Mouse (Mus musculus): ENCODE measurements around the gene Cycs. TPM values are rescaled to one million over a fixed set of nuclear protein-coding genes. Genes with fewer than 3 reads are reported as not detected.

Cycs gene
- total RNA-seq, 2 experiments from 2014 or later, result 45.1 to 48.0 TPM

DNA sequence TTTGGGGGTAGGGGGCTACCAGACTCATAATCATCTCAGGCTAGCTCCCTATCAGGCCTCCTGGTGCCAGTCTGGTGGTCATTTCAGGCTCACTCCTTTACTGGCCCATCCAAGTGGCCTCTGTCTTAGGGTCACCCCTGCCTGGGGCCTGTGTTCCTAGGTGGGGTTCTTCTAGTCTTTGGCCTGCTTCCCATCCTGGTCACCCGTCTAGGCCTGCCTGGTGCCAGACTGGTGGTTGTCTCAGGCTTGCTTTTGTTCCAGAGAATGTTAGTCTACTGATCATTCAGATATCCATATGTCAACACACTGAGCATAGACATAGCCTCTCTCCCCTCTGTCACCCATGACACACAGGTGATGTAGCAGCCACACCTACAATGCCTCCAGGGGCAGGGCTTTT lies 26.7 kb downstream of the Cycs start:
- intact Hi-C loops (cut with DNase I), result loop anchor here (5.0 to 10.0 kb wide), 2 partner anchors 325 to 427 kb away; partner anchors contain the start of gene Mpp6
- no peak for DNase-seq (ENCODE audit: extremely low spot score in 1 of 2, low spot score in 2 of 2)
- TF ChIP-seq CTCF (IDR thresholded peaks at IDR 0.05), result no peak
- no peak overlapping the region for H3K4me3 ChIP-seq
- no peak overlapping the region for H3K27ac ChIP-seq

DNA sequence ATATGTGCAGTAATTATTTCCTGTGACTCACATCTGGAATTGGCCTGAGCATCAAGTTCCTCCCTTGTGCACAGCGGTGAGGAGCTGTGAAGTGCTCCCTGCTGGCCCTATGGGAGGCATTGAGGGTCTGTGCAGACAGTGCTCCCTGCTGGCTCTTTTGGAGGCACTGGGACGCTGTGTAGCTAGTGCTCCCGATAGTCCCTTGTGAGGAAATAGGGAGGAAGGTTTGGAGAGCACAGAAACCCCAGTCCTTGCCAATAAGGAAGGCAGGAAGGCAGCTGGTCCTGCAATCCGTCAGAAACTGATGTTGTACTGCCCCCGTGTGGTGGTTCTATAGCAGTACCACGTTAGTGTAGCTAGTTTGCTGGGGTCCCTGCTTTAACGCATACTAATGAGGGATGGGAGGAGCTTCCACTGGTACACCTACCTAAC lies 29.9 kb downstream of the Cycs start:
- Histone ChIP-seq H3K4me3 (no peak overlapping the region), H3K27ac (no peak overlapping the region)
- DNase-seq (ENCODE audit: extremely low spot score in 1 of 2, low spot score in 2 of 2), result peak; percentile 72 to 75
- peak; percentile 87 for TF ChIP-seq CTCF (IDR thresholded peaks at IDR 0.05)
- intact Hi-C loops (cut with DNase I), result loop anchor here (2.0 to 5.0 kb wide), 2 partner anchors 232 to 424 kb away; partner anchors contain the start of gene Mpp6

DNA sequence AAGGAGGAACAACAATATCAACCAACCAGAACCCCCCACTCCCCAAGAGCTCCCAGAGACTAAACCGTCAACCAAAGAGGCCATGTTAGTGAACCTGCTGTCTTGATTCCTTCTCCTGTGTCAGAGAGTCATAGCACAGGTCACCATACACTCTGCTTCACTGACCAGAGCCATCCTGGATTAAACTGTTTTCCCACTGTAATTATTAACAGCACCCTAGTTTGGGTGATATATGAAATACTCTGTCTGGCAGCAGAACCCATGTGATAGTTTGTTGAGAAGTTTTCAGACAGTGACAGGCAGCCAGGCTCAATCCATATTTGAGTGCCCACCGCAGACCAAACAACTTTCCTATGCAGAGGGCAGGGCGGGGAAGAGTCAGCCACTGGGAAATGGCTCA lies 31.0 kb downstream of the Cycs start:
- no peak for DNase-seq (ENCODE audit: extremely low spot score in 1 of 2, low spot score in 2 of 2)
- Histone ChIP-seq H3K27ac (no peak overlapping the region), H3K4me3 (no peak overlapping the region)
- no peak for TF ChIP-seq CTCF (IDR thresholded peaks at IDR 0.05)
- intact Hi-C loops (cut with DNase I), result loop anchor here (5.0 kb wide), 1 partner anchor 423 kb away; the partner anchor contains the start of gene Mpp6

DNA sequence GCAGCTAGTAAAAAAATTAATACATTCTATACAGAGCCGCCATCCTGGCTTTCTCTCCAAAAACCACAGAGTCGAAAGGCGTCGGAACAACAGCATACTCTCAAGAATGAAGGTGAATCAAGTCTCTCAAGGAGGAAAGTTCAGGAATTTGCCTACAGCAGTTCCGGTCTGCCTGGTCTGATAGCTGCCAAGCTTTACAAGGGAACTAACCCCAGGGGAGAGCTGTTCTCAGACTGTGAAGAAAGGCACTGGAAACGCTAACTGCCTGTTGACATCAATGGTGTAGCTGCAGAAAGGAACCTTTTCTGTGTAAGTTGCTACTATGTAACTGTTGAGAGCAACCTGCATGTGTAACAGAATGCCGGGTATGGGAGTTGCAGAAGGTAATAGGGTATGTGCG lies 34.4 kb downstream of the Cycs start:
- no peak for TF ChIP-seq CTCF (IDR thresholded peaks at IDR 0.05)
- no peak overlapping the region for H3K4me3 ChIP-seq
- DNase-seq (ENCODE audit: extremely low spot score in 1 of 2, low spot score in 2 of 2), result no peak
- intact Hi-C loops (cut with DNase I), result no loop called here
- H3K27ac ChIP-seq, result no peak overlapping the region

DNA sequence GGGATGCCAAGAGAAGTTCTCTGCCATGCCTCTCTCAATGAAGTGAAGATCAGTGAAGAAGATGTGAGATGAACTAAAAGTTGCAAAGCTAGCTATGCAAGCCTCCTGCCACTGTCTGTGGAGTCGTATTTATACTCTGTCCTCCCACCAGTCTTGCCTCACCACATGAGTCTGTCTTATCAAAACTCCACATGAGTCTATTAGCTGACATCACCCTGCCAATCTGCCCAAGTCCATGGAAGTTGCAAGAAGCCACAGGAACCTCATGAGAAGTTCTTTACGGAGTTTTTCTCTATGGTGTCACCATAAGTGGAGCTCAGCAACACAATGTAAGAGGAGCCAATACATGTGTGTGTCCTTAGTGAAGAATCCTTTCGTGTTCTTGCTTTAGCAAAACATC lies 35.3 kb downstream of the Cycs start:
- no peak overlapping the region for H3K4me3 ChIP-seq
- intact Hi-C loops (cut with DNase I), result no loop called here
- no peak for TF ChIP-seq CTCF (IDR thresholded peaks at IDR 0.05)

DNA sequence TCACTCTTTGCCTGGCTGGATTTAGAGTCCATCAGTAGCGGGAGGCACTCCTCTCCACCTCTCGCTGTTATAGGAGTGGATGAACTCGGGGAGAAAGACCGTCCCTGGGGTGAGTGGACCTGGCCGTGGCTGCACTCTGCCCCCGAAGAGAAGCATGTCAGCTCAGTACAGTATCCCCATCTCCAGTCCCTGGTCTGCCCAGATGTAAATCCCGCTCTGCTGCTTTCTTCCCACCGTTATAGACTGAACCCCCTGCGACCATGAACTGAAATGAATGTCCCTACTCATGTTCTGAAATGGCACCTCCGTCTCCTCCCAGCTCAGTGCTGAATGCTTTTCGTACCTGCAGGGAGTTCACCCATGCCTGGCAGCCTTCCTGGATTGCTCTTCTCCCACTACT lies 37.1 kb downstream of the Cycs start:
- DNase-seq (ENCODE audit: extremely low spot score in 1 of 2, low spot score in 2 of 2), result no peak
- Histone ChIP-seq H3K27ac (no peak overlapping the region), H3K4me3 (no peak overlapping the region)
- intact Hi-C loops (cut with DNase I), result loop anchor here (5.0 kb wide), 1 partner anchor 117 kb away; no protein-coding TSS in a partner anchor
- TF ChIP-seq CTCF (IDR thresholded peaks at IDR 0.05), result no peak

More for the DNA sequence above, 35.3 kb downstream of the Cycs start:
- DNase-seq (ENCODE audit: extremely low spot score in 1 of 2, low spot score in 2 of 2), result no peak
- H3K27ac ChIP-seq, result no peak overlapping the region

DNA sequence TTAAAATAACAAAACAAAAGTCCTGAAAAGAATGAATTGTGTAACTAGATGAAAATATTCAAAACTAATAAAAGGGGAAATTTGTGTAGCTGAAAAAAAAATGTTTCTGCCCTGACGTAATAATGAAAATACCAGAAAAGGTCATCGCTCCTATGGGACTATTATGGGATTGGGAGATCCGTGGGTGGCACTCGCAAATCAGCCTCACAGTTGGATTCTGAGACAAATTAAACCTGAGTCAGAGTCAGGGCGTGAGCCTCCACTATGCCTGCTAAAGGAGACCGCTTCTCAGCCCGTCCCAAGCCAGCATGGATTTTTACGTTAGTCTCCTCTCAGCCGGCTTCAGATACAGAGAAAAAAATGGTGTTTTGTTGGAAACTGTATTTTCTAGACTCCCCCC lies 38.9 kb downstream of the Cycs start:
- no peak overlapping the region for H3K4me3 ChIP-seq
- no peak for DNase-seq (ENCODE audit: extremely low spot score in 1 of 2, low spot score in 2 of 2)
- intact Hi-C loops (cut with DNase I), result loop anchor here (2.0 to 5.0 kb wide), 2 partner anchors 71 to 115 kb away; partner anchors contain the start of gene Osbpl3
- no peak for TF ChIP-seq CTCF (IDR thresholded peaks at IDR 0.05)
- no peak overlapping the region for H3K27ac ChIP-seq

DNA sequence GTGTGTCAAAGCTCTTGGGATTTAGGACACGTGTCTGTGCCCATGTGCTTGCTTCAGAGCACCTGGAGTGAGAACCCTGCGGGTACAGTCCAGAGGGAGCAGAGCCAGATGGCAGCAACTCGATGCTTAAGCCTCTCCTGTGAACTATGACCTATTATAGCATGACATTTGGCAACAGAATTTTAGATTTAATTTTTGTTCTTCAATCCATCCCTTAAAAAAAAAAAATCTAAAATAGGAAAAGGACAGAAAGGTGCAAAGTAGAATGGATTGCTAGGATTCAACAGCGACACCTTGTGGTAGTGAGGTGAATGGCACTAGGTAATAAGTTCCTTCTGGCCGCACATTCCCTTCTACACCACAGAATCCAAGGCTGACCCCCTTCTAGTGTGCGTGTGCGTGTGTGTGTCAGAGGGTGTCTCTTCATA lies 39.7 kb downstream of the Cycs start:
- DNase-seq (ENCODE audit: extremely low spot score in 1 of 2, low spot score in 2 of 2), result peak; percentile 72 to 75
- intact Hi-C loops (cut with DNase I), result loop anchor here (1.0 to 5.0 kb wide), 3 partner anchors 70 to 214 kb away; partner anchors contain the start of gene Osbpl3
- TF ChIP-seq CTCF (IDR thresholded peaks at IDR 0.05), result peak; percentile 92
- Histone ChIP-seq H3K4me3 (no peak overlapping the region), H3K27ac (no peak overlapping the region)

DNA sequence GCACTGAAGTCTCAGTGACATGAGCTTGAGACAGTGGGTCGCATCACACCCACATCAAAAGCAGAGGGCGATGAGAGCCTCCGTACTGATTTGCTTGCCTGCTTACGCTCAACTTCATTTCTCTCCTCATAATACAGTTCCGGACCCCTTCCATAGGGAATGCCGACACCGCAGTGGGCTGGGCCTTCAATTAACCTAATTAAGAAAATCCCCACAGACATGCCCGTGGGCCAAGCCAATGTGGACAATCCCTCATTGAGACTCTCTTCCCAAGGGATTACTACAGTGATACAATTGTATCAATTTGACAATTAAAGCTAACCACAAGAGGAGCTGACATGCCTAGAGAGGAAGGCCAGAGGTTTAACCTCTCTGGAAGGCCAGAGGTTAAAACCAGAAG lies 40.5 kb downstream of the Cycs start:
- intact Hi-C loops (cut with DNase I), result loop anchor here (1.0 to 5.0 kb wide), 3 partner anchors 69 to 214 kb away; partner anchors contain the start of gene Osbpl3
- no peak overlapping the region for H3K27ac ChIP-seq
- no peak overlapping the region for H3K4me3 ChIP-seq
- no peak for DNase-seq (ENCODE audit: extremely low spot score in 1 of 2, low spot score in 2 of 2)
- TF ChIP-seq CTCF (IDR thresholded peaks at IDR 0.05), result no peak

DNA sequence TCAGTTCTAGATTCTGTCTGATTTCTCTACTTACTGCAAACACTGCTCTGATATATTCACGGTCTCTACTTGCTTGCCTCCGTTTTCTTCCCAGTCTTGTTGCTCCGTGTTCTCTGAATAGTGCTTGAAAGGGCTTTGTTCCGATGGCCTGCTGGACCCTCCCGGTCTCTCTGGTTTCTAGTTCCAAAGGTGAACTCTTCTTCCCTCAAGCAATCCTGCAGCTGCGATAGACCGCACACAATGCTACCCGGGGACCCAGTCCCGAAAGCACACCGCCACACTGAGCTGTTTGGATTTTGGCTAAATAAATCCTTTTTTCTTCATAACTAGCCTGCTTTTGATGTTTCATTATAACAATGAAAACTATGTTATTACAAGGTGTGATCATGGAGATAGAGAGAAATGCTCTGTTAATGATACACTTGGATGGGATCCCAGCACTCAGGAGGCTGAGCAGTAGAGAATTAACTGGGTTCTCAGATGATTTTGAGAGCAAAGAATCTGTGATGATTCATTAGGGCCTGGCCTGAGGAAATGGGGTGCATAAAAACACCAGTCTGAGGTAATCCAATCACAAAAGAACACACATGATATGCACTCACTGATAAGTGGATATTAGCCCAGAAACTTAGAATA lies 42.0 kb downstream of the Cycs start:
- intact Hi-C loops (cut with DNase I), result no loop called here

DNA sequence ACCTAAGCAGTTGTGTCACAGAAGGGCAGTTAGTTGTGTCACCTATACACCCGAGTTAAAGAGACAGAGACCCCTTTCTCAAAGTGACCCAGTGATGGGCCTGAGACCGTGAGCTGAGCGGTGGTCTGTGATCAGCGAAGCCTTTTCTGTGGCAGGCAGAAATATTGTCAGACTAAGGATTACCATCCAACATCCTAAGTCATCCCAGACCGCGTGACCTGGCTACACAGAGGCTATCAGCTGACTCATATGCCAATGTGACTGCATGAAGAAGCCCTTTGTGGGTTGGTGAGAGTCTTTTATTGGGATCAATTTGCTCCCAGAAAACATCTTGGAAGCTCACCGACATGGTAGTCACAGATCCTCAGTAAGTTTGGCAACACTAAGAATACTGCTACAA lies 43.6 kb downstream of the Cycs start:
- no peak for DNase-seq (ENCODE audit: extremely low spot score in 1 of 2, low spot score in 2 of 2)
- no peak overlapping the region for H3K4me3 ChIP-seq
- TF ChIP-seq CTCF (IDR thresholded peaks at IDR 0.05), result no peak
- no peak overlapping the region for H3K27ac ChIP-seq
- intact Hi-C loops (cut with DNase I), result no loop called here

More for the DNA sequence above, 42.0 kb downstream of the Cycs start:
- Histone ChIP-seq H3K27ac (no peak overlapping the region), H3K4me3 (no peak overlapping the region)
- no peak for TF ChIP-seq CTCF (IDR thresholded peaks at IDR 0.05)
- no peak for DNase-seq (ENCODE audit: extremely low spot score in 1 of 2, low spot score in 2 of 2)

DNA sequence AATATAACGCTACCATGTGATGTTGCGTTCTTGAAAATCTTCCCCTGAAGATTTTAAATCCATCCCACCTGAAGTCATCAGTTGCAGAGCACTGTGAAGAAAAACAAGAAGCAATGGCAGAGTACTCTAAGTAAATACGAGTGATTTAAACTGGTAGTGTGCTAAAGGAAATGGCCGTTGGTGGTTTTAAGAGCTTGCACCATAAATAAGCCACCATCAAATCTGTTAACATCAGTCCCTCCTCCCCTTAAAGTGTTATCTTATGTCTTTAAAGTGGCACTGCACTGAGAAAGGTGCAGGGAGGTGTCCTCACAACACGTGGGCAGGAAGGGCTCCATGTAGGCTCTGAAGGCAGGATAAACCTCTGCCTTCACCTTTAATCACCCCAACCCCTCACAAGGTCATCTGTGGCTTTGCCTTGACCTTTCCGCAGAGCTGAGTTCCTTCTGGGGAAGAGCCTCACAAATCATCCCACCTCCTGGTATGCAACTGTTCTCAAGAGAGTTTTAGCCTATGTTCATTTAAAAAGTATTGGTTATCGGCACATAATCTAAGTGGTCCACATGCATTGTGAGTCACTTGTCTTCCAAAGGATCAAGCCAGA lies 44.7 kb downstream of the Cycs start:
- intact Hi-C loops (cut with DNase I), result no loop called here
- no peak for TF ChIP-seq CTCF (IDR thresholded peaks at IDR 0.05)

More for the DNA sequence above, 44.7 kb downstream of the Cycs start:
- no peak for DNase-seq (ENCODE audit: extremely low spot score in 1 of 2, low spot score in 2 of 2)
- Histone ChIP-seq H3K4me3 (no peak overlapping the region), H3K27ac (no peak overlapping the region)

Data from left cerebral cortex, adult 2 months (tissue).